Comparison of ENCODE assay signal across 14 mouse cellular contexts in the genomic region with DNA sequence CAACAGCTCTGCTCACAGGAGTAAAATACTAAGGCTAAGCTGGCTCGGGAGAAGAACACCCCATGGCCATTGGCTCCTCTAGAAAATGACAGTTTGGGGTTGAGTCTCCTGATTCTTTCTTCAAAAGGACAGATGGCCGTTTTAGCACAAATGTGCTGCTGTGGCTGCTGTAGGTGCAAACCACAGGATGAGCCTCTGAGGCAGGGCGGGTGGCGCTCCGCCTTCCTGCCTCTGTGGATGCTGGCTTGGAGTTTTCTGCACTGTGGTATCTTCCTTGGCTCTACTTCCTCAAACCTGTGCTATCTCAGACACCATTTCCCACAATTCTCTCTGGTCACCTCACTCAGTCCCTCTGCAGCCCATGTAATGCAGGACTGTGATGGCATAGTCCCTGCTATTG.
DNase-seq lines count a peak whose midpoint lies in the region; ATAC-seq and TF ChIP-seq lines count a peak whose summit lies in the region.
"Had no signal": no experiment of that assay in that cellular context is flagged by ENCODE, and none has a peak within 500 bp of the region (broad histone marks: within the 10 kb centered on the region; RNA-seq: fewer than 3 reads in every experiment).

No protein-coding gene starts in this region.

- peak; percentile 23 for DNase-seq in layer of hippocampus, adult 9-11 months
- no peak for DNase-seq in layer of hippocampus, adult 9-10 months (ENCODE audit: low spot score)
- DNase-seq in ZHBTc4 (ENCODE audit: low read depth, low spot score) = peak; percentile 41
- DNase-seq in thymus, postnatal 36 days = peak; percentile 70 to 83
- DNase-seq in kidney, adult 2 months = no peak
- no peak for DNase-seq in c-Kit-positive CD71-positive TER-119-positive erythroid progenitor cells, embryonic 14.5 days (ENCODE audit: low spot score)
- DNase-seq: adrenal gland, postnatal 10 days; cerebellum, adult 18-20 months; forebrain, postnatal 0 days had no signal

- ATAC-seq in megakaryocyte, adult 5-6 weeks (ENCODE audit: poor library complexity, severe bottlenecking) = peak; percentile 75
- ATAC-seq: forebrain, postnatal 0 days; intestine, embryonic 15.5 days; midbrain, embryonic 15.5 days had no signal

- no peak overlapping the region for H3K27ac ChIP-seq in kidney, adult 2 months (ENCODE audit: insufficient read depth, low read depth, low read length)
- H3K27ac ChIP-seq: intestine, embryonic 15.5 days; midbrain, embryonic 15.5 days; neural tube, embryonic 15.5 days; stomach, postnatal 0 days had no signal

- TF ChIP-seq CTCF in kidney, adult 2 months (conservative IDR thresholded peaks at IDR 0.05; ENCODE audit: insufficient read depth, insufficient read length, low read depth, low read length) = no peak

- no peak for TF ChIP-seq POLR2A in kidney, adult 2 months (IDR thresholded peaks at IDR 0.05; ENCODE audit: low read depth, low read length)

- H3K4me3 ChIP-seq in kidney, adult 2 months (ENCODE audit: insufficient read depth, low read depth, low read length) = no peak overlapping the region
- H3K4me3 ChIP-seq: intestine, embryonic 15.5 days; midbrain, embryonic 15.5 days; neural tube, embryonic 15.5 days had no signal

- 76% methylated on average over 5 of the region's 5 CpGs for WGBS in kidney, adult 2 months

- no peaks in the 10 kb centered on the region for H3K36me3 ChIP-seq in kidney, adult 2 months (ENCODE audit: control insufficient read depth, insufficient read depth, low read length)
- H3K36me3 ChIP-seq: intestine, embryonic 15.5 days; midbrain, embryonic 15.5 days; neural tube, embryonic 15.5 days had no signal

- no peaks in the 10 kb centered on the region for H3K4me1 ChIP-seq in kidney, adult 2 months (ENCODE audit: control insufficient read depth, insufficient read depth, low read length)
- H3K4me1 ChIP-seq: intestine, embryonic 15.5 days; midbrain, embryonic 15.5 days had no signal

- H3K27me3 ChIP-seq in kidney, adult 2 months (replicated peaks; ENCODE audit: control insufficient read depth, insufficient read depth, low read length) = no peaks in the 10 kb centered on the region; the same call in 1 of the 2 replicates
- H3K27me3 ChIP-seq: intestine, embryonic 15.5 days; midbrain, embryonic 15.5 days; neural tube, embryonic 15.5 days had no signal

Comparison
In these comparisons a context has a peak if more than half of its experiments do, and no peak if none do; other contexts are left out.
1. DNase-seq: peak in layer of hippocampus, adult 9-11 months (single experiment), ZHBTc4 (single experiment) and thymus, postnatal 36 days (2 of 2); none in layer of hippocampus, adult 9-10 months (single experiment), kidney, adult 2 months (single experiment) and c-Kit-positive CD71-positive TER-119-positive erythroid progenitor cells, embryonic 14.5 days (single experiment).